Mouse (Mus musculus): ENCODE results near the gene Naglu. TPM values are rescaled to one million over a fixed set of nuclear protein-coding genes. Genes with fewer than 3 reads are reported as not detected.
A peak's percentile ranks its signal among the peaks of the same experiment; 100 is the strongest.

The Naglu gene
- polyA plus RNA-seq (2012; fragmentation: generic; extraction: Trizol) = 7.3 TPM
- long read RNA-seq, experiment 1, transcript Naglu-201 (6 exons, 2,560 nt) = major isoform, 39 of 47 reads
- long read RNA-seq, experiment 1, partial matches to known transcripts = 2 of 47 reads
- long read RNA-seq, experiment 1, other reads (novel, unspliced or antisense) = 6 of 47 reads
- long read RNA-seq, experiment 2, transcript Naglu-201 (6 exons, 2,560 nt) = major isoform, 82 of 96 reads
- long read RNA-seq, experiment 2, partial matches to known transcripts = 1 of 96 reads
- long read RNA-seq, experiment 2, other reads (novel, unspliced or antisense) = 13 of 96 reads

GRCm38 (mm10) chr11:101069391-101070188 lies at the start of gene Naglu:
Gene Naglu, plus strand, starts transcription at chr11:101070012.
- Histone ChIP-seq H3K79me3 (ENCODE audit: low read depth) (no peaks in the 10 kb centered on the region), H3K4me3 (ENCODE audit: insufficient read depth, poor library complexity, severe bottlenecking) (peak within 1 kb of the TSS; percentile 60), H3K79me2 (ENCODE audit: control insufficient read depth, insufficient read depth) (no peaks in the 10 kb centered on the region), H3K27me3 (ENCODE audit: control insufficient read depth, insufficient read depth, insufficient read length) (no peaks in the 10 kb centered on the region), H3K36me3 (ENCODE audit: control insufficient read depth, insufficient read depth) (no peaks in the 10 kb centered on the region), H3ac (ENCODE audit: control insufficient read depth, insufficient read length, low read depth) (peak within 1 kb of the TSS; percentile 72)
- TF ChIP-seq FOSL1 (IDR thresholded peaks at IDR 0.05; ENCODE audit: insufficient read depth, low read length, poor library complexity, severe bottlenecking) = no peak
- no peak for TF ChIP-seq CEBPB (IDR thresholded peaks at IDR 0.05; ENCODE audit: low read depth)
- TF ChIP-seq MAX (IDR thresholded peaks at IDR 0.05) = peak; percentile 83
- peak; percentile 97 for TF ChIP-seq USF1 (IDR thresholded peaks at IDR 0.05; ENCODE audit: low read depth)

- Histone ChIP-seq H3K36me3 (ENCODE audit: control insufficient read depth, insufficient read depth) (peaks cover 23% of the 10 kb centered on the region), H3K79me3 (ENCODE audit: low read depth) (no peaks in the 10 kb centered on the region), H3ac (ENCODE audit: control insufficient read depth, insufficient read length, low read depth) (no peak overlapping the region), H3K79me2 (ENCODE audit: control insufficient read depth, insufficient read depth) (no peaks in the 10 kb centered on the region), H3K4me3 (ENCODE audit: insufficient read depth, poor library complexity, severe bottlenecking) (no peak overlapping the region), H3K27me3 (ENCODE audit: control insufficient read depth, insufficient read depth, insufficient read length) (no peaks in the 10 kb centered on the region)
- TF ChIP-seq CEBPB (IDR thresholded peaks at IDR 0.05; ENCODE audit: low read depth) = no peak
- TF ChIP-seq USF1 (IDR thresholded peaks at IDR 0.05; ENCODE audit: low read depth) = no peak
- no peak for TF ChIP-seq MYOD1 (IDR thresholded peaks at IDR 0.05; ENCODE audit: control insufficient read depth, insufficient read length, low read depth)
- TF ChIP-seq MYOG (IDR thresholded peaks at IDR 0.05; ENCODE audit: control insufficient read depth, extremely low read depth, insufficient read length) = no peak
- TF ChIP-seq MAX (IDR thresholded peaks at IDR 0.05) = no peak
- TF ChIP-seq FOSL1 (IDR thresholded peaks at IDR 0.05; ENCODE audit: insufficient read depth, low read length, poor library complexity, severe bottlenecking) = no peak
- TF ChIP-seq CTCF (IDR thresholded peaks at IDR 0.05; ENCODE audit: control insufficient read depth, insufficient read depth, insufficient read length) = no peak
These were observed 46.4 kb upstream of the Naglu start for GRCm38 (mm10) chr11:101023371-101023770.

DNA sequence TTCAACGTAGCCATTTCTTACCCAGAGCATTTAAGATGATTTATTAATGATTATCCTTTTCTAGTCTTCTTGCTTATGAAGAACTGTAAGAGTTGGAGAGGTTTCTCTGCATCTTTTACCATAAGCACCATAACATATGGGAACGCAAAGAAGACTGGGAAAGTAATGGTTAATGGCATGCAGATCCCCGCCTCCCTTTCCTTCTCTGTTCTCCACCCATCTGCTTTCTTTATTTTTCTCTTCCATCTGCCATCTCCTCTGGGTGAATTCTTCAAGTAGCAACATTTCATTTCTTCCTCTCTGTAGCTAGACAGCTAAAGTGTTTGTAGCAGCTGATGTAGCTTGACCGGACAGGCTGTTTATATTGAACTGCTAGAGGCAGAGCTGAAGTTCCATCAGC lies 45.8 kb upstream of the Naglu start:
- H3K36me3 ChIP-seq (ENCODE audit: control insufficient read depth, insufficient read depth) = peaks cover 22% of the 10 kb centered on the region
- no peaks in the 10 kb centered on the region for H3K27me3 ChIP-seq (ENCODE audit: control insufficient read depth, insufficient read depth, insufficient read length)
- H3K4me3 ChIP-seq (ENCODE audit: insufficient read depth, poor library complexity, severe bottlenecking) = no peak overlapping the region
- H3ac ChIP-seq (ENCODE audit: control insufficient read depth, insufficient read length, low read depth) = no peak overlapping the region
- TF ChIP-seq FOSL1 (IDR thresholded peaks at IDR 0.05; ENCODE audit: insufficient read depth, low read length, poor library complexity, severe bottlenecking) = no peak
- TF ChIP-seq CEBPB (IDR thresholded peaks at IDR 0.05; ENCODE audit: low read depth) = no peak
- no peak for TF ChIP-seq USF1 (IDR thresholded peaks at IDR 0.05; ENCODE audit: low read depth)
- no peak for TF ChIP-seq MAX (IDR thresholded peaks at IDR 0.05)
- H3K79me3 ChIP-seq (ENCODE audit: low read depth) = no peaks in the 10 kb centered on the region
- H3K79me2 ChIP-seq (ENCODE audit: control insufficient read depth, insufficient read depth) = no peaks in the 10 kb centered on the region

DNA sequence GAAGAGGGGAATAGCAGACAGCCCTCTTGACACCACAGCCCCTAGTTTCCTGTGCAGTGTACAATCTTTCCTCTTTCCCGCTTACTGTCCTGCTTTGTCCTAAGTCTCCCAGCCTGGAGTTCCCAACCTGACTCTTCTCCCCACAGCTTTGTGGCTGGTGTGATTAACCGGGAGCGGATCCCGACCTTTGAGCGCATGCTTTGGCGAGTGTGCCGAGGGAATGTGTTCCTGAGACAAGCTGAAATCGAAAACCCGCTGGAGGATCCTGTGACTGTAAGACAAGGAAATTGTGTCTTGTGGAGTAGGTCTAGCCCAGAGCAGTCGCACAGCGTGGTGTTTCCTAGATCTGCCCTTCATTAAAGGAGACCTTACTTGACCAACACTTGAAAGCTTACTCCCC lies 42.7 kb upstream of the Naglu start:
- Histone ChIP-seq H3ac (ENCODE audit: control insufficient read depth, insufficient read length, low read depth) (no peak overlapping the region), H3K79me2 (ENCODE audit: control insufficient read depth, insufficient read depth) (no peaks in the 10 kb centered on the region), H3K27me3 (ENCODE audit: control insufficient read depth, insufficient read depth, insufficient read length) (no peaks in the 10 kb centered on the region), H3K4me3 (ENCODE audit: insufficient read depth, poor library complexity, severe bottlenecking) (no peak overlapping the region), H3K36me3 (ENCODE audit: control insufficient read depth, insufficient read depth) (peaks cover 24% of the 10 kb centered on the region), H3K79me3 (ENCODE audit: low read depth) (no peaks in the 10 kb centered on the region)
- no peak for TF ChIP-seq USF1 (IDR thresholded peaks at IDR 0.05; ENCODE audit: low read depth)
- TF ChIP-seq MAX (IDR thresholded peaks at IDR 0.05) = no peak
- no peak for TF ChIP-seq CTCF (IDR thresholded peaks at IDR 0.05; ENCODE audit: control insufficient read depth, insufficient read depth, insufficient read length)
- TF ChIP-seq CEBPB (IDR thresholded peaks at IDR 0.05; ENCODE audit: low read depth) = no peak

- H3ac ChIP-seq (ENCODE audit: control insufficient read depth, insufficient read length, low read depth) = no peak overlapping the region
- peaks cover 24% of the 10 kb centered on the region for H3K36me3 ChIP-seq (ENCODE audit: control insufficient read depth, insufficient read depth)
- H3K4me3 ChIP-seq (ENCODE audit: insufficient read depth, poor library complexity, severe bottlenecking) = no peak overlapping the region
- no peaks in the 10 kb centered on the region for H3K79me3 ChIP-seq (ENCODE audit: low read depth)
- no peak for TF ChIP-seq MYOG (IDR thresholded peaks at IDR 0.05; ENCODE audit: control insufficient read depth, extremely low read depth, insufficient read length)
- TF ChIP-seq CTCF (IDR thresholded peaks at IDR 0.05; ENCODE audit: control insufficient read depth, insufficient read depth, insufficient read length) = no peak
- no peak for TF ChIP-seq CEBPB (IDR thresholded peaks at IDR 0.05; ENCODE audit: low read depth)
- no peak for TF ChIP-seq FOSL1 (IDR thresholded peaks at IDR 0.05; ENCODE audit: insufficient read depth, low read length, poor library complexity, severe bottlenecking)
- TF ChIP-seq MYOD1 (IDR thresholded peaks at IDR 0.05; ENCODE audit: control insufficient read depth, insufficient read length, low read depth) = no peak
- TF ChIP-seq USF1 (IDR thresholded peaks at IDR 0.05; ENCODE audit: low read depth) = no peak
- TF ChIP-seq MAX (IDR thresholded peaks at IDR 0.05) = no peak
- H3K27me3 ChIP-seq (ENCODE audit: control insufficient read depth, insufficient read depth, insufficient read length) = no peaks in the 10 kb centered on the region
- H3K79me2 ChIP-seq (ENCODE audit: control insufficient read depth, insufficient read depth) = no peaks in the 10 kb centered on the region
These were observed 40.5 kb upstream of the Naglu start for GRCm38 (mm10) chr11:101029320-101029719.

Data from C2C12 (cell line).